Mouse (Mus musculus) mammary gland, adult 2 months (tissue): ENCODE measurements around the gene Mlf2. TPM values are rescaled to one million over a fixed set of nuclear protein-coding genes. Genes with fewer than 3 reads are reported as not detected.

ENCODE experiments used
- polyA plus RNA-seq: library from polyadenylated mRNA; depleted of rRNA; stranded (reverse); fragments of >200 nt; gene quantifications from 2 replicates; pipeline ENCODE4 v1.2.3, GENCODE M21; 2012; ENCODE audit warnings: low replicate concordance; rRNA removed

Gene Mlf2
- polyA plus RNA-seq = 328 and 380 TPM in 2 replicates

GRCm38 (mm10) chr6:124930754-124931524, at the start of gene Mlf2:
Gene Mlf2, plus strand, starts transcription at chr6:124931386.

GRCm38 (mm10) chr6:124887986-124888385, 43.2 kb upstream of the Mlf2 start, which contains the start of gene Cd4:
Gene Cd4, minus strand, starts transcription at chr6:124888221.

GRCm38 (mm10) chr6:124911533-124912218, 19.5 kb upstream of the Mlf2 start, which contains the start of gene Lag3:
Gene Lag3, minus strand, starts transcription at chr6:124911705.

DNA sequence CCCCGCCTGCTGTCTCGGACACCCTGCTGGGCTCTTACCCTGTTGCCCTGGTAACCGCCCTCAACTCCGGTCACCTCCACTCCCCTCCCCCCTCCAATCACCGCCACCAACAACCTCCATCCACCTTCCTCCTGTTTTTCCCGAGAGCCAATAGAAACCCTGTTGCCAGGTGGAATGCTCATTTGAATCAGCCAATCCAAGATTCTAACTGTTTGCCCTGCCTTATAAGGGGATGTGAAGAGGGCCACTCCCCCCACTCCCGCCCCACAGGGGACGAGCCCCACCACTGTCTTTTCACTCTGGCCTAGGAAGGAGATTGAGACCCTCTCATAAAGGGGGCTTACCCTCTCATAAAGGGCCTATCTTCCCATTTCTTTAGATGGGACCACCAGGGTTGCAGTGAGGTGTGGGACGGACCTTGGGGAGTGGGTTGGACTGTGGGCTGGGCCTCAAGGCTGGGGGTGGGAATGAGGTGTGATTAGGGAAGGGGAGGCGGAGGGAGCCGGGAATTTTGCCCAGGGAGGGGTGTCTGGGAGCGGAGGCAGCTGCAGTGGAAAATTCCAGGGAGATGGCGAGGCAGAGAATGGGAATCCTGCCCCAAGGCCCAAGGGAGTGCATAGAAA, 11.4 kb upstream of the Mlf2 start, which contains the start of gene Ptms:
Gene Ptms, minus strand, starts transcription at position 409 of the 623 bp plus-strand sequence.

GRCm38 (mm10) chr6:124965088-124965719, 34.0 kb downstream of the Mlf2 start, which contains the start of gene Cops7a:
Gene Cops7a, minus strand, starts transcription at chr6:124965538.

Other genes starting within 250 kb of the Mlf2 start
- 37.9 and 58.8 TPM in 2 replicates for gene Emg1, start 219.2 kb upstream of the Mlf2 start, polyA plus RNA-seq
- 115 and 126 TPM in 2 replicates for gene Phb2, start 219.1 kb upstream of the Mlf2 start, polyA plus RNA-seq
- gene Ptpn6, start 192.7 kb upstream of the Mlf2 start, polyA plus RNA-seq = 82.7 and 124 TPM in 2 replicates
- gene Grcc10, start 190.0 kb upstream of the Mlf2 start, polyA plus RNA-seq = 242 and 257 TPM in 2 replicates
- not detected in 2 replicates for gene Gm45234, start 175.4 kb upstream of the Mlf2 start, polyA plus RNA-seq
- gene Atn1, start 174.9 kb upstream of the Mlf2 start, polyA plus RNA-seq = 25.6 and 59.6 TPM in 2 replicates
- gene Eno2, start 161.7 kb upstream of the Mlf2 start, polyA plus RNA-seq = 11.8 and 17.7 TPM in 2 replicates
- gene Lrrc23, start 151.7 kb upstream of the Mlf2 start, polyA plus RNA-seq = 0.76 and 1.5 TPM in 2 replicates
- 16.4 and 26.4 TPM in 2 replicates for gene Spsb2, start 122.7 kb upstream of the Mlf2 start, polyA plus RNA-seq
- gene Tpi1, start 117.1 kb upstream of the Mlf2 start, polyA plus RNA-seq = 313 and 1,090 TPM in 2 replicates
- 84.8 and 98.1 TPM in 2 replicates for gene Usp5, start 101.9 kb upstream of the Mlf2 start, polyA plus RNA-seq
- 7.1 and 9.3 TPM in 2 replicates for gene Cdca3, start 101.8 kb upstream of the Mlf2 start, polyA plus RNA-seq
- 0.55 TPM in 1 of 2 replicates, not detected in the other for gene Gnb3, start 91.1 kb upstream of the Mlf2 start, polyA plus RNA-seq
- 29.1 and 38.5 TPM in 2 replicates for gene P3h3, start 73.6 kb upstream of the Mlf2 start, polyA plus RNA-seq
- 1.3 and 2.7 TPM in 2 replicates for gene Gpr162, start 67.4 kb upstream of the Mlf2 start, polyA plus RNA-seq
- gene Cd4, start 43.2 kb upstream of the Mlf2 start, polyA plus RNA-seq = 25.7 and 33.5 TPM in 2 replicates
- gene Lag3, start 19.7 kb upstream of the Mlf2 start, polyA plus RNA-seq = 9.6 and 17.2 TPM in 2 replicates
- gene Ptms, start 11.3 kb upstream of the Mlf2 start, polyA plus RNA-seq = 1,592 and 1,640 TPM in 2 replicates
- 176 and 323 TPM in 2 replicates for gene Cops7a, start 34.2 kb downstream of the Mlf2 start, polyA plus RNA-seq
- 5.0 and 7.7 TPM in 2 replicates for gene Pianp, start 65.3 kb downstream of the Mlf2 start, polyA plus RNA-seq
- gene Zfp384, start 77.8 kb downstream of the Mlf2 start, polyA plus RNA-seq = 61.5 and 67.0 TPM in 2 replicates
- gene Ing4, start 108.4 kb downstream of the Mlf2 start, polyA plus RNA-seq = 37.4 and 67.5 TPM in 2 replicates
- 29.9 and 38.8 TPM in 2 replicates for gene Acrbp, start 118.3 kb downstream of the Mlf2 start, polyA plus RNA-seq
- 26.4 and 31.1 TPM in 2 replicates for gene Lpar5, start 136.5 kb downstream of the Mlf2 start, polyA plus RNA-seq
- gene Chd4, start 164.6 kb downstream of the Mlf2 start, polyA plus RNA-seq = 30.4 and 134 TPM in 2 replicates
- 15.3 and 15.5 TPM in 2 replicates for gene Nop2, start 200.5 kb downstream of the Mlf2 start, polyA plus RNA-seq
- gene Iffo1, start 213.9 kb downstream of the Mlf2 start, polyA plus RNA-seq = 32.1 and 52.1 TPM in 2 replicates
- gene Gapdh, start 235.1 kb downstream of the Mlf2 start, polyA plus RNA-seq = 3,410 and 6,480 TPM in 2 replicates